Mouse (Mus musculus) hindbrain, embryonic 11.5 days (tissue): ENCODE results near the gene Myl7. TPM values are rescaled to one million over a fixed set of nuclear protein-coding genes. Genes with fewer than 3 reads are reported as not detected.
"Not testable (repeated sequence)": the region's sequence is repeated elsewhere in the genome, so short reads cannot be mapped to it uniquely, and the experiment has no call there.

ENCODE experiments used
- ATAC-seq: fragments of 200-750 bp; cut with Nextera tagmentation; 2 replicates; pipeline ENCODE4 v1.8.0; 2017; ENCODE audit warnings: mild to moderate bottlenecking, moderate TSS enrichment, moderate library complexity; ENCODE audit not compliant: low FRiP score
- DNase-seq: peaks from one replicate; pipeline ENCODE4 v3.0.0-alpha.2; 2015; ENCODE audit warnings: low spot score
- H3K27ac ChIP-seq: fragments of 300-500 bp; sonication (generic); 2 replicates; pipeline ENCODE4 v1.5.1; 2014; ENCODE audit warnings: mild to moderate bottlenecking, low read depth, low read length
- H3K27me3 ChIP-seq: fragments of 300-500 bp; sonication (generic); 2 replicates; pipeline ENCODE4 v1.6.1; 2014; ENCODE audit warnings: mild to moderate bottlenecking, low read length, moderate library complexity, mixed read lengths; ENCODE audit not compliant: control insufficient read depth, insufficient read depth
- H3K36me3 ChIP-seq: fragments of 300-500 bp; sonication (generic); 2 replicates; pipeline ENCODE4 v1.6.1; 2014; ENCODE audit warnings: mild to moderate bottlenecking, low read length, moderate library complexity, mixed read lengths; ENCODE audit not compliant: control insufficient read depth, insufficient read depth
- H3K4me1 ChIP-seq: fragments of 300-500 bp; sonication (generic); replicated peaks from 2 replicates; pipeline ENCODE4 v1.6.1; 2014; ENCODE audit warnings: low read length, mixed read lengths; ENCODE audit not compliant: control insufficient read depth, insufficient read depth
- H3K4me2 ChIP-seq: fragments of 300-500 bp; sonication (generic); replicated peaks from 2 replicates; pipeline ENCODE4 v1.6.1; 2014; ENCODE audit warnings: mild to moderate bottlenecking, low read depth, low read length
- H3K4me3 ChIP-seq: fragments of 300-500 bp; sonication (generic); 2 replicates; pipeline ENCODE4 v1.5.1; 2014; ENCODE audit warnings: low read depth, low read length
- H3K9ac ChIP-seq: fragments of 300-500 bp; sonication (generic); 2 replicates; pipeline ENCODE4 v1.6.1; 2014; ENCODE audit warnings: low read depth, low read length
- H3K9me3 ChIP-seq: fragments of 300-500 bp; sonication (generic); 2 replicates; pipeline ENCODE4 v1.6.1; 2016; ENCODE audit warnings: low read length; ENCODE audit not compliant: control insufficient read depth
- WGBS: fragments of 180-500 bp; shearing (Covaris S2); extraction: QIAGEN DNeasy Blood & Tissue Kit; methylation state at CpG from one replicate; pipeline ENCODE4 v1.1.7; 2014; 5-methylcytosine and 5-hydroxymethylcytosine counted together
- polyA plus RNA-seq: library from polyadenylated mRNA; unstranded; fragments of >200 nt; fragmentation: Nextera tagmentation; extraction: Ambion mirVana; gene quantifications from 2 replicates; pipeline ENCODE4 v1.2.1, GENCODE M21; 2014

Gene Myl7
- polyA plus RNA-seq = 0.31 and 2.4 TPM in 2 replicates

DNA sequence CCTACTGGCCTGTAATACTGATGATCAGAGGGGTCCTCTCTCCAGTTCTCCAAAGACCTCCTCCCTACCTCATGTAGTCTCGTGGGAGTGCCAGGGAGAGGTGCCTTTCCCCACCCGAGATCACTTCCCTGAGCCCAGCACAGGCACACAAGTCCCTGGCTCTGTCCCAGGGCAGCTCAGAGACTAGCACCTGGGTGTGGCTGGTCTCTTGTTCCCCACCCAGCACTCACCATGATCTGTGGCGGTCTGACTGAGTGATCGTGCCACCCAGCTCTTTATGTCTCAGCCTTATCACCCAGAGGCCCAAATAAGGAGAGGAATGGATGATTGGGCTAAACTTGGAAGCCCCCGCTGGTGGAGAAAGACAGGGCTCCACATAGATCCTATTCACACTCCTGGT lies at the start of gene Myl7:
Gene Myl7 (minus strand): TSS at position 252 of the 400 bp plus-strand sequence.
- H3K36me3 ChIP-seq = no peaks in the 10 kb centered on the region
- no peak for DNase-seq
- 0 out of 2 replicates have a peak within 1 kb of the TSS, but pooled peaks have one; percentile 9 for H3K27ac ChIP-seq
- H3K4me2 ChIP-seq = no peak within 1 kb of the TSS
- H3K9me3 ChIP-seq = no peaks in the 10 kb centered on the region
- no peak within 1 kb of the TSS for H3K4me3 ChIP-seq
- ATAC-seq = no peak
- 0 out of 2 replicates have a peak within 1 kb of the TSS, but pooled peaks have one; percentile 2 for H3K9ac ChIP-seq
- 75% methylated on average over 5 of the region's 5 CpGs for WGBS
- peaks cover 11% of the 10 kb centered on the region for H3K4me1 ChIP-seq
- H3K27me3 ChIP-seq = no peaks in the 10 kb centered on the region

DNA sequence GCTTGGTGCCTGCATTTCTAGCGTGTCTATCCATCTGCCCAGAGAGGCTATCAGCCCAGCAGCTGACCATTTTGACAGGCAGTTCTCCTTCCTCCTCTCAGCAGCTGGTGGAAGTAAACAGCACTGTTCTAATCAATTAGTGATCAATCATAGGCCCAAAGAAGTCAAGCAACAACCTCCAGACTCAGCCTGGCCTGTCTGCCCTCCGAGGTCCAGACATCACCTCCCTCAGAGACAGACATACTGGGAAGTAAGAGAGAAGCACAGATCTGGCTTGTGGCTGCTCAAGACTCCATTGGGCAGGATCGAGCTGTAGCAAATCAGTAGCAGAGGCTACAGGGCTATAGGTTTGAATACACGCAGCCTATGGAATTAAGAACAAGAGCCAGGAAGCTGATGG lies 49.2 kb upstream of the Myl7 start:
- H3K4me1 ChIP-seq = no peaks in the 10 kb centered on the region
- H3K4me2 ChIP-seq = no peak overlapping the region
- DNase-seq = no peak
- no peak overlapping the region for H3K4me3 ChIP-seq
- no peak overlapping the region for H3K27ac ChIP-seq
- no peaks in the 10 kb centered on the region for H3K36me3 ChIP-seq
- no peak for ATAC-seq
- no peaks in the 10 kb centered on the region for H3K9me3 ChIP-seq
- H3K27me3 ChIP-seq = no peaks in the 10 kb centered on the region
- no peak overlapping the region for H3K9ac ChIP-seq
- WGBS = 59% methylated on average over 4 of the region's 4 CpGs

DNA sequence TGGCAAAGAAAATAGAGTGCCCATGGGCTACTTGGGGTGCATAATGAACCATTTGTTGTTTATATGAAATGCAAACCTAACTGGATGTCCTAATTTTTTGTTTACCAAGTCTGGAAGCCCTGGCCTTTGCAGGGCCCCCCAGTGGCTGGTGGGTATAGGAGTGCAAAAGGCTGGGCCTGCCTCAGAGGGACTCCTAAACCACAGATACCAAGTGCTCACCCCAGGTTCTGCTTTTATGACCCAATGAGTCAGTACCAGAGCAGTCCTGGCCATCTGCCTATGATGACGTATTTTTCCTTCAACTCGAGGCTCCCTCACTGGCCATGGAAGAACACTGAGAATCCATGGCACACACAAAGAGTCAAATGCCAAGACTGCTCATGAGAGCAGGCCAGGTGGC lies 46.5 kb upstream of the Myl7 start:
- Histone ChIP-seq H3K36me3 (no peaks in the 10 kb centered on the region), H3K9ac (no peak overlapping the region), H3K27me3 (no peaks in the 10 kb centered on the region), H3K4me2 (no peak overlapping the region), H3K4me3 (no peak overlapping the region), H3K4me1 (no peaks in the 10 kb centered on the region), H3K9me3 (no peaks in the 10 kb centered on the region), H3K27ac (no peak overlapping the region)
- DNase-seq (no peak), ATAC-seq (no peak)
- WGBS = 71% methylated on average over 2 of the region's 2 CpGs

DNA sequence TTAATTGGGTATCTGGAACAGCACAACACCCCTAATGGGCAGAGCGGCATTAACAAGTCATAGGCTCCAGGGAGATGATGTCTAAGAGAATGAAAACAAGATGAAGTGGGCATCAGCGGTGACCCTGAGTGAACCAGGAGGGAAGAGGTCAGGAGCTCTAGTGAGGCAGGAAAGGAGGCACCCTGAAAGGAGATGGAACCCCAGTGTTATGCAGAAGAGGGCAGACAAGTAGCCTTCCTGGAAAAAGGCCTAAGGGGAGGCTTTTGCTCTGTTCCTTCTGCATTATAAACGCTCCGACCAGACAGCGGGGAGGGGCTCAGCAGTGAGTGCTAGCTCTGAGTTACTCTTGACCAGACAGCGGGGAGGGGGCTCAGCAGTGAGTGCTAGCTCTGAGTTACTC lies 44.4 kb upstream of the Myl7 start:
- no peak for ATAC-seq
- no peak overlapping the region for H3K4me2 ChIP-seq
- 61% methylated on average over 6 of the region's 6 CpGs for WGBS
- DNase-seq = no peak
- H3K9ac ChIP-seq = no peak overlapping the region
- no peaks in the 10 kb centered on the region for H3K9me3 ChIP-seq
- H3K4me3 ChIP-seq = no peak overlapping the region
- H3K27me3 ChIP-seq = no peaks in the 10 kb centered on the region
- no peaks in the 10 kb centered on the region for H3K4me1 ChIP-seq
- H3K27ac ChIP-seq = no peak overlapping the region
- H3K36me3 ChIP-seq = no peaks in the 10 kb centered on the region

DNA sequence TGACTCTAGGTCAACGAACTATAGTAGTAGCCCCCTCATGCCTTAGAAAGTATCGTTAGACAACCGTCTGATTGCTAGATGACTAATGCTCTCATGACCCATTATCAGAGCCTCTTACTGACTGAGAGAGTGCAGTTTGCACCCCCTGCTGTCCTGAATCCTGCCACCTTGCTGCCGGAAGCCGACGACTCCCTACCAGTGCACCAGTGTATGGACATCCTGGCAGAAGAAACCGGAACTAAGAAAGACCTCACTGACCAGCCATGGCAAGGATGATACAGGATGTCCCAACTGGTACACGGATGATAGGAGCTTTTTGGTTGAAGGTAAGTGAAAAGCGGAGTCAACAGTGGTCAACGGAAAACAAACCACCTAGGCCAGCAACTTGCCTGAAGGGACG lies 35.9 kb upstream of the Myl7 start:
- not testable (repeated sequence) for H3K9ac ChIP-seq, H3K36me3 ChIP-seq, H3K4me2 ChIP-seq, H3K27me3 ChIP-seq, H3K9me3 ChIP-seq, H3K4me1 ChIP-seq, H3K27ac ChIP-seq, H3K4me3 ChIP-seq, DNase-seq, ATAC-seq
- WGBS = 91% methylated on average over 11 of the region's 11 CpGs

DNA sequence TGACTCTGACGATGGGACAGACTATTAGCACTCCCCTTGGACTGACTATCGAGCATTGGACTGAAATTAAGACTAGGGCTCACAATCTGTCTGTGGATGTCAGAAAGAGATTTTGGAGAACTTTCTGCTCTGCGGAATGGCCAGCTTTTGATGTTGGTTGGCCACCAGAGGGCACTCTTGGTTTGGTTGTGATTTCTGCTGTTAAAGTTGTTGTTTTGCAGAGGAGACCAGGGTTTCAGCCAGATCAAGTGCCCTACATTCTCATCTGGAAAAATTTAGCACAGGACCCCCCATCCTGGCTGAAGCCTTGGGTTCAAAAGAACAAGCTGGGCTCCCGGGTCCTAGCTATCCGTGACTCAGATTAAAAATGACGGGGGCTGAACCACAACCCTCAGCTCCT lies 33.4 kb upstream of the Myl7 start:
- not testable (repeated sequence) for H3K27ac ChIP-seq, H3K4me2 ChIP-seq, ATAC-seq, H3K4me3 ChIP-seq, H3K9me3 ChIP-seq, H3K9ac ChIP-seq, H3K4me1 ChIP-seq, H3K36me3 ChIP-seq, H3K27me3 ChIP-seq
- DNase-seq = peak; percentile 23
- WGBS = 86% methylated on average over 6 of the region's 6 CpGs

DNA sequence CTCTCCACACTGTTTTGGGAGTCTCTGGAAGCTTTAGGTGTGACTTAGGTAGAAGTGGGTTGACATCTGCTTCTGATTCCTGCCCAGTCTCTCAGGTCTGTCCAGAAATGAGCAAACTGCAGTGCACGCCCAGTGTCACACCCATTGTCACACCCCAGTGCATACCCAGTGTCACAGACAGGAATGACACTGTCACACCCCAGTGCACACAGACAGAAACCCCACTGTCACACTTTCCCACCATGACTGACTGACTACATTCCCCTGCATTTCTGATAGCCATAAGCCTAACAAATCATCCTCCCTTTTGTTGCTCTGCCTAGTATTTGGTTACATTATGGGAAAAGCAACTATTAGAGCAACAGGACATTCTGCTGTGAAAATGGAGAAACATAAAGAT lies 32.0 kb upstream of the Myl7 start:
- DNase-seq (no peak), ATAC-seq (no peak)
- Histone ChIP-seq H3K4me3 (no peak overlapping the region), H3K27ac (no peak overlapping the region), H3K9ac (no peak overlapping the region), H3K4me1 (no peaks in the 10 kb centered on the region), H3K4me2 (no peak overlapping the region), H3K36me3 (no peaks in the 10 kb centered on the region), H3K9me3 (no peaks in the 10 kb centered on the region), H3K27me3 (no peaks in the 10 kb centered on the region)
- WGBS = 57% methylated on average over 1 of the region's 1 CpGs

DNA sequence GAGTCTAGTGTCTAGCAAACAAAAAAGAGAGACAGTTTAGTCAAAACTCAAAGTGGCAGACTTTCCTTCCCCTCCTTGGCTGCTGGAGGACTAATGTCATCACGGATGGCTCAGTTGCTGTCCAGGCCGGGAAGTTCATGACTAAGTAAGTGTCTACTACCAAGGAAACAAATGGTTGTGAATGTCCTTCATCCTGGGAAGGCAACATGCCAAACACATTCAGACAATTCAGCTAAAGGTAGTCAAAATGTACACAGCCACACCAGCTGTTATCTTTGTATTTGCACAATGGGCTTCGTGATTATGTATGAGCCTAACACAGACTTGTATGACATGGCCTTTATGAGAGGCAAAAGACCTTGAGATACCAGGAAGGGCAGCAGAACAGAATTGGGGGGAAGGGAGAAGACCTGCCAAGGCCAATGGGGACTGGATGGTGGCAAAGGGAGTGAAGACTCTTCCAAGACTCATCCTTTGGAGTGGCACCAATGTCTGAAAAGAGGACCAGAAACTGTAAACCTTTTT lies 28.2 kb upstream of the Myl7 start:
- no peak overlapping the region for H3K27ac ChIP-seq
- DNase-seq (no peak), ATAC-seq (no peak)
- no peaks in the 10 kb centered on the region for H3K9me3 ChIP-seq
- no peak overlapping the region for H3K4me3 ChIP-seq
- no peak overlapping the region for H3K4me2 ChIP-seq
- no peaks in the 10 kb centered on the region for H3K27me3 ChIP-seq
- H3K36me3 ChIP-seq = no peaks in the 10 kb centered on the region
- 81% methylated on average over 3 of the region's 3 CpGs for WGBS
- H3K4me1 ChIP-seq = no peaks in the 10 kb centered on the region
- H3K9ac ChIP-seq = no peak overlapping the region

DNA sequence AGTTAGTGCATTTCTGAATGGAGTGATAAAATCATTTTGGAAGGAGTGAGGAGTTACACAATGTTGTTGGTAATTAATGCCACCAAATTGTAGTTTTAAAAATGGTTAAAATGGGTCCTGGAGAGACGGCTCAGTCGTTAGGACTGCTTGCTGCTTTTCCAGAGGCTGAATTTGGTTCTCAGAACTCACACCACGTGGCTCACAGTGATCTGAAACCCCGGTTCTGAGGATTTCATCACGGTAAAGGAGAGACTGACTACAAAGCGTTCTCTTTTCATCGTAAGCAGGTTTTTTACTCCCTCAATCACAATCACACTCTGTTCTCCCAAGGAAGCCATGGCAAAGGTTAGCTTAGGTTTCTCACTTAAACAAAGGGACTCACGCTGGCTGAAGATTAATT lies 26.1 kb upstream of the Myl7 start:
- Histone ChIP-seq H3K9ac (no peak overlapping the region), H3K4me3 (no peak overlapping the region), H3K9me3 (no peaks in the 10 kb centered on the region), H3K4me2 (no peak overlapping the region), H3K27ac (no peak overlapping the region), H3K4me1 (no peaks in the 10 kb centered on the region), H3K27me3 (no peaks in the 10 kb centered on the region), H3K36me3 (no peaks in the 10 kb centered on the region)
- ATAC-seq (no peak), DNase-seq (no peak)
- 58% methylated on average over 8 of the region's 8 CpGs for WGBS
